Mouse (Mus musculus): ENCODE measurements around the gene Slc25a27. TPM values are rescaled to one million over a fixed set of nuclear protein-coding genes. Genes with fewer than 3 reads are reported as not detected.

Slc25a27 gene
- 102 and 107 TPM in 2 replicates for polyA plus RNA-seq (2015; fragmentation: Nextera tagmentation; extraction: Ambion mirVana)

GRCm38 (mm10) chr17:43666576-43667289, at the start of gene Slc25a27:
Gene Slc25a27, minus strand, starts transcription at chr17:43667214.
- under 1% methylated on average over 41 of the region's 41 CpGs for WGBS
- H3K9ac ChIP-seq = peak within 1 kb of the TSS; percentile 92
- peak; percentile 99 for ATAC-seq
- H3K4me2 ChIP-seq = peak within 1 kb of the TSS; percentile 73
- peaks cover 20% of the 10 kb centered on the region for H3K36me3 ChIP-seq (ENCODE audit: poor library complexity, severe bottlenecking)
- H3K27me3 ChIP-seq = no peaks in the 10 kb centered on the region
- no peaks in the 10 kb centered on the region for H3K9me3 ChIP-seq (replicated peaks)
- H3K27ac ChIP-seq = peak within 1 kb of the TSS; percentile 61; the same call in 1 of the 2 replicates
- H3K4me3 ChIP-seq = peak within 1 kb of the TSS; percentile 95
- peaks cover 33% of the 10 kb centered on the region for H3K4me1 ChIP-seq

GRCm38 (mm10) chr17:43716601-43717000, 49.6 kb upstream of the Slc25a27 start:
- WGBS = 83% methylated on average over 7 of the region's 7 CpGs
- no peak overlapping the region for H3K27ac ChIP-seq
- no peak for ATAC-seq
- no peaks in the 10 kb centered on the region for H3K27me3 ChIP-seq
- no peaks in the 10 kb centered on the region for H3K9me3 ChIP-seq (replicated peaks)
- no peak overlapping the region for H3K4me3 ChIP-seq
- no peaks in the 10 kb centered on the region for H3K36me3 ChIP-seq (ENCODE audit: poor library complexity, severe bottlenecking)
- H3K4me1 ChIP-seq = no peaks in the 10 kb centered on the region
- no peak overlapping the region for H3K9ac ChIP-seq
- no peak overlapping the region for H3K4me2 ChIP-seq

GRCm38 (mm10) chr17:43714191-43714590, 47.2 kb upstream of the Slc25a27 start:
- Histone ChIP-seq H3K4me3 (no peak overlapping the region), H3K27me3 (no peaks in the 10 kb centered on the region), H3K4me1 (no peaks in the 10 kb centered on the region), H3K27ac (no peak overlapping the region), H3K4me2 (no peak overlapping the region), H3K36me3 (ENCODE audit: poor library complexity, severe bottlenecking) (0 out of 2 replicates have a peak, but pooled peaks cover under 1% of the 10 kb centered on the region), H3K9ac (no peak overlapping the region), H3K9me3 (replicated peaks) (no peaks in the 10 kb centered on the region)
- ATAC-seq = no peak
- 81% methylated on average over 3 of the region's 3 CpGs for WGBS

- Histone ChIP-seq H3K27me3 (no peaks in the 10 kb centered on the region), H3K4me2 (no peak overlapping the region), H3K4me3 (no peak overlapping the region), H3K9me3 (replicated peaks) (no peaks in the 10 kb centered on the region; the same call in 1 of the 2 replicates), H3K9ac (no peak overlapping the region), H3K36me3 (ENCODE audit: poor library complexity, severe bottlenecking) (peaks cover 4% of the 10 kb centered on the region; the same call in 1 of the 2 replicates), H3K4me1 (no peaks in the 10 kb centered on the region), H3K27ac (no peak overlapping the region)
- WGBS = 89% methylated on average over 7 of the region's 7 CpGs
- no peak for ATAC-seq
These were observed 44.7 kb upstream of the Slc25a27 start for GRCm38 (mm10) chr17:43711557-43712352.

- WGBS = 90% methylated on average over 3 of the region's 3 CpGs
- Histone ChIP-seq H3K27me3 (no peaks in the 10 kb centered on the region), H3K27ac (no peak overlapping the region), H3K36me3 (ENCODE audit: poor library complexity, severe bottlenecking) (peaks cover 4% of the 10 kb centered on the region; the same call in 1 of the 2 replicates), H3K4me1 (no peaks in the 10 kb centered on the region), H3K9ac (no peak overlapping the region), H3K9me3 (replicated peaks) (no peaks in the 10 kb centered on the region; the same call in 1 of the 2 replicates), H3K4me2 (no peak overlapping the region), H3K4me3 (no peak overlapping the region)
- no peak for ATAC-seq
These were observed 40.2 kb upstream of the Slc25a27 start for GRCm38 (mm10) chr17:43707254-43707653.

GRCm38 (mm10) chr17:43706749-43707148, 39.7 kb upstream of the Slc25a27 start:
- Histone ChIP-seq H3K36me3 (ENCODE audit: poor library complexity, severe bottlenecking) (peaks cover 4% of the 10 kb centered on the region; the same call in 1 of the 2 replicates), H3K9ac (no peak overlapping the region), H3K27me3 (no peaks in the 10 kb centered on the region), H3K27ac (no peak overlapping the region), H3K4me2 (no peak overlapping the region), H3K9me3 (replicated peaks) (no peaks in the 10 kb centered on the region; the same call in 1 of the 2 replicates), H3K4me3 (no peak overlapping the region), H3K4me1 (no peaks in the 10 kb centered on the region)
- no peak for ATAC-seq
- WGBS = 94% methylated on average over 3 of the region's 3 CpGs

GRCm38 (mm10) chr17:43704216-43704930, 37.4 kb upstream of the Slc25a27 start:
- Histone ChIP-seq H3K4me1 (no peaks in the 10 kb centered on the region), H3K4me3 (no peak overlapping the region), H3K27ac (no peak overlapping the region), H3K9ac (no peak overlapping the region), H3K9me3 (replicated peaks) (no peaks in the 10 kb centered on the region; the same call in 1 of the 2 replicates), H3K27me3 (no peaks in the 10 kb centered on the region), H3K36me3 (ENCODE audit: poor library complexity, severe bottlenecking) (peaks cover 4% of the 10 kb centered on the region; the same call in 1 of the 2 replicates), H3K4me2 (no peak overlapping the region)
- 91% methylated on average over 12 of the region's 12 CpGs for WGBS
- no peak for ATAC-seq

GRCm38 (mm10) chr17:43701060-43701459, 34.0 kb upstream of the Slc25a27 start:
- Histone ChIP-seq H3K27me3 (no peaks in the 10 kb centered on the region), H3K4me2 (no peak overlapping the region), H3K9me3 (replicated peaks) (no peaks in the 10 kb centered on the region), H3K36me3 (ENCODE audit: poor library complexity, severe bottlenecking) (peaks cover 7% of the 10 kb centered on the region; the same call in 1 of the 2 replicates), H3K4me3 (no peak overlapping the region), H3K4me1 (no peaks in the 10 kb centered on the region), H3K9ac (no peak overlapping the region), H3K27ac (no peak overlapping the region)
- no peak for ATAC-seq
- 77% methylated on average over 6 of the region's 6 CpGs for WGBS

GRCm38 (mm10) chr17:43698997-43699649, 32.1 kb upstream of the Slc25a27 start:
- Histone ChIP-seq H3K4me3 (no peak overlapping the region), H3K9me3 (replicated peaks) (no peaks in the 10 kb centered on the region), H3K27ac (no peak overlapping the region), H3K9ac (no peak overlapping the region), H3K27me3 (no peaks in the 10 kb centered on the region), H3K4me2 (peak overlapping the region; percentile 24; the same call in 1 of the 2 replicates), H3K4me1 (no peaks in the 10 kb centered on the region), H3K36me3 (ENCODE audit: poor library complexity, severe bottlenecking) (peaks cover 22% of the 10 kb centered on the region)
- ATAC-seq = peak; percentile 84
- WGBS = 44% methylated on average over 14 of the region's 14 CpGs

- Histone ChIP-seq H3K27me3 (no peaks in the 10 kb centered on the region), H3K9me3 (replicated peaks) (no peaks in the 10 kb centered on the region), H3K36me3 (ENCODE audit: poor library complexity, severe bottlenecking) (peaks cover 35% of the 10 kb centered on the region), H3K4me2 (no peak overlapping the region), H3K4me1 (no peaks in the 10 kb centered on the region), H3K9ac (no peak overlapping the region), H3K4me3 (no peak overlapping the region), H3K27ac (no peak overlapping the region)
- WGBS = 89% methylated on average over 9 of the region's 9 CpGs
- no peak for ATAC-seq
These were observed 22.6 kb upstream of the Slc25a27 start for GRCm38 (mm10) chr17:43689591-43689990.

GRCm38 (mm10) chr17:43684638-43685037, 17.6 kb upstream of the Slc25a27 start:
- H3K9me3 ChIP-seq (replicated peaks) = no peaks in the 10 kb centered on the region
- 88% methylated on average over 5 of the region's 5 CpGs for WGBS
- H3K27me3 ChIP-seq = no peaks in the 10 kb centered on the region
- no peak for ATAC-seq
- H3K36me3 ChIP-seq (ENCODE audit: poor library complexity, severe bottlenecking) = peaks cover 42% of the 10 kb centered on the region
- H3K4me3 ChIP-seq = no peak overlapping the region
- H3K4me2 ChIP-seq = no peak overlapping the region
- H3K27ac ChIP-seq = no peak overlapping the region
- H3K9ac ChIP-seq = no peak overlapping the region
- H3K4me1 ChIP-seq = no peaks in the 10 kb centered on the region

All from forebrain, embryonic 13.5 days (tissue).